ENCODE assay signal across 18 mouse cellular contexts in the genomic region with DNA sequence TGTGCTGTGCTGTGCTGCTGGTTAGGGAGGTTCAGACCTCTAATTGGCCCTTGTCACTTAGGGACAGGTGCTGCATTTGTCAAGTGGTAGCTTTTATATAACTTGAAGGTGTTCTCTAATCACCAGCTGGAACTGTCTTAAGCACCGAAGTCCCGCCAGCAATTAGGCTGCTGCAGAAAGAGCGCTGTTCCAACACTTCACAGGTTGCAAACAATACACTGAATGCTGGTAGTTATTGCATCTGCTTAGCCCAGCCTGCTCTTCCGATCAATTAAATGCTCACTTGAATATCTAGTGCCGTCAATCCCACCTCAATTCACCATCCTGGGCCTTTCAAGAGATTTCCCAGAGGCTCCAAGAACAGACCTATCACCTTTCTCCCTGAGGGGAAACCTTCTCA.
"Had no signal": no experiment of that assay in that cellular context is flagged by ENCODE, and none has a peak within 500 bp of the region (broad histone marks: within the 10 kb centered on the region; RNA-seq: fewer than 3 reads in every experiment).

No protein-coding gene starts in this region.

- H3K9me3 ChIP-seq: midbrain, embryonic 12.5 days; midbrain, embryonic 15.5 days had no signal

- H3K9ac ChIP-seq: lung, embryonic 14.5 days; midbrain, embryonic 12.5 days; midbrain, embryonic 15.5 days; neural tube, embryonic 13.5 days; neural tube, embryonic 15.5 days had no signal

- H3K27me3 ChIP-seq: midbrain, embryonic 12.5 days; midbrain, embryonic 15.5 days; neural tube, embryonic 13.5 days; neural tube, embryonic 15.5 days had no signal

- H3K27ac ChIP-seq: midbrain, embryonic 10.5 days; midbrain, embryonic 12.5 days; midbrain, embryonic 15.5 days; neural tube, embryonic 13.5 days; neural tube, embryonic 15.5 days had no signal

- ATAC-seq: midbrain, embryonic 15.5 days had no signal

- DNase-seq: lung, adult 18-20 months; lung, embryonic 14.5 days; lung, postnatal 10 days; lung, postnatal 4 days; retina, postnatal 1 day; right cerebral cortex, adult 18-20 months; right cerebral cortex, postnatal 25 days; right cerebral cortex, postnatal 4 days; spleen, adult 18-20 months; thymus, adult 18-20 months; thymus, postnatal 14 days; thymus, postnatal 36 days had no signal

- H3K4me3 ChIP-seq: midbrain, embryonic 10.5 days; midbrain, embryonic 12.5 days; midbrain, embryonic 15.5 days; myocyte; neural tube, embryonic 13.5 days; neural tube, embryonic 15.5 days had no signal

- H3K4me1 ChIP-seq: midbrain, embryonic 10.5 days; midbrain, embryonic 12.5 days; midbrain, embryonic 15.5 days; neural tube, embryonic 13.5 days; neural tube, embryonic 15.5 days had no signal

- H3K36me3 ChIP-seq: midbrain, embryonic 10.5 days; midbrain, embryonic 12.5 days; midbrain, embryonic 15.5 days; neural tube, embryonic 13.5 days; neural tube, embryonic 15.5 days had no signal

- H3K4me2 ChIP-seq: lung, embryonic 14.5 days; midbrain, embryonic 12.5 days; midbrain, embryonic 15.5 days; neural tube, embryonic 13.5 days; neural tube, embryonic 15.5 days had no signal
